Mouse (Mus musculus): ENCODE data around the gene Tmub2.

- TF ChIP-seq CTCF (IDR thresholded peaks at IDR 0.05; ENCODE audit: low read depth): no peak
- TF ChIP-seq EP300 (optimal IDR thresholded peaks at IDR 0.05): no peak
Measured at GRCm38 (mm10) chr11:102287485-102287884, 2.8 kb downstream of the Tmub2 start.

Data from stomach, postnatal 0 days (tissue).